Mouse (Mus musculus) frontal cortex, postnatal 14 days (tissue): Measurements from ENCODE around the gene Pts.

Experiments
- DNase-seq, 2 experiments: peaks; one replicate each; pipeline ENCODE4 v3.0.0; 2022; ENCODE audit warnings: low spot score in 2 of 2

Pts gene

GRCm38 (mm10) chr9:50491531-50492045 lies 36.9 kb downstream of the Pts start:
- DNase-seq = no peak

GRCm38 (mm10) chr9:50490836-50491235 lies 37.7 kb downstream of the Pts start:
- DNase-seq = no peak

DNA sequence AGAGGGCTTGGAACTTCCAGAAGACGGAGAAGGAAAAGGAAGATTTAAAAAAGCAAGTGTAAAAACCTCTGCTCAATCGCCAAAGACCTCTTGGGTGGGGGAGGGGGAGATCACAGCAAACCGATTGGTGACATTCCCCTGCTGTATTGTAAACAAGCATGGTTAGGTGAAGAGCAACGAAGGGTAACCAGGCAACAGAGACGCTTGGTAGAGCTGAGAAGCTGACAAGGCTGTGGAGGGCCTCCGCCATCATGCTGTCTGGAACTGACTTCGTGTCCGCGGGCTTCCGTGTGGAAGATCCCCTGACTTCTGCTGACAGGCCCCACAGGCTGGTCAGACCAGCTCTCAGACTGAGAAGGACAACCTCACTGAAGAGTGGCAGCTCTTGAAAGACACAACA lies 43.0 kb downstream of the Pts start:
- no peak for DNase-seq

- no peak for DNase-seq
Observed at GRCm38 (mm10) chr9:50482743-50483142, 45.8 kb downstream of the Pts start.

DNA sequence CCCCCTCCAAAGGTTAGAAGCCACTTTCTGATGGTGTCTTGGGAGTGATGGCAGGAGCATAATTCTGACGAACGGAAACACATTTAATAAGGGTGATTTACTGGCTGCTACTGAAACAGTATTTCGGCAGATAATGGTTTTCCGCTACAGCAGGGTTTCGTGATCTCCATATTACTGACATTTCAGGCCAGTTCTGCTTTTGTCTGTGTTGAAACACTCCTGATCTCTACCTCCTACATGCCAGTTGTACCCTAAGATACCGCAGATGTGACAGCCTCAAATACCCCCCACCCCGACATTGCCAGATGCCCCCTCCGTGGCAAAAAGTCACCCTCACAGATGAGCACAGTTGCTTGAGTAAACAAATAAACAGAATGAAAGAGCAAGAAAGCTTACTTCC lies 49.0 kb downstream of the Pts start:
- DNase-seq = no peak

- no peak for DNase-seq
Observed at GRCm38 (mm10) chr9:50478826-50479225, 49.7 kb downstream of the Pts start.

- DNase-seq = no peak
Observed at GRCm38 (mm10) chr9:50477270-50477669, 51.3 kb downstream of the Pts start.

DNA sequence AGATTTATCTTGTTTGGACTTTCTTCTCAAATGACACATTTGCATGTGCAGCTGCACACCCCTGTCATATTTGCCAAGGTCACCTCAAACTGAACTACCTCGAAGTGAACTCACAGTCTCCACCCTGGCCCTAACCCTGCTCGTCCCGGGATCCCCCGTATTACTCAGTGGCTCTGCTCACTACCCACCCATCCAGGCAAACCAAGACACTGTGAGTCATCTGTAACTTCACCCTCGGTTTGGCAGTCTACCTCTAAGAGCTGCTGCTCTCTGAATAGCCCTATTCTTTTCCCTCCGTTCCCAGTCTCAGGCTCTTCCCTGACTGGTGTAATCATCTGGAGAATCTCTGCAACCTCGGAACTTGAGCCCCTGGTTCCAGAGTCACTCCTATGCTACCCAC lies 51.9 kb downstream of the Pts start:
- DNase-seq = no peak

DNA sequence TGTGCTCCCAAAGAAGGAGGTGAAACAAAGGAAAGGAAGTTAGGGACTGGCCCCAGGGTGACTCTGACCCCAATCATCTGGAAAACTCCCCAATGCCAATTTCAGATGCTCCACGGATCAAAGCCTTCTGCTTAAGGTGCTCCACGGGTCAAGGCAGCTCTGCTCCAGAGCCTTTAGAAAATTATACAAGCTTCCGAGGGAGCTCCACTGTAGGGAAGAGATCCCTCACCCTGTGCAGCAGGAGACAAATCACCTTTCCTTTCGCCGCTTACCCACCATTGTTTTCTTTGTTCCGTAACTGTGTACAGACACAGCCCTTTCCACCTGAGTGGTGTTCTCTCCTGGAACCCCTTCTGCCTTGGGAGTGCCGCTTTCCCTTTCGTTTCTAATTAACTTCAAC lies 52.8 kb downstream of the Pts start:
- no peak for DNase-seq

DNA sequence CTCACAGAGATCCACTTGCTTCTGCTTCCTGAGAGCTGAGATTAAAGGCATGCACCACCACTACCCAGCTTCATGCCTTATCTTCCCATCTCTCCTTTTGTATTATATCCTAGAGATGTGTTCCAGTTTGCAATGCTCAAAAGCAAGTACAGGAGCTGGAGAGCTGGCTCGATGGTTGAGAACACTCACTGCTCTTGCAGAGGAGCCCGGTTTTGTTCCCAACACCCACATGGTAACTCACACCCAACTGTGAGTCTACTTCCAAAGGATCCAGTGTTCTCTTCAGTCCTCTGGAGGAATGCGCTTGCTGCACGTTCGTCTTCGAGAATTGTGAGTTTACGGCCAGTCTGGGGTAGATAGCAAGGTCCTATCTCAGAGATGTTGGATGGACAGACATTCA lies 53.2 kb downstream of the Pts start:
- no peak for DNase-seq
